Mouse (Mus musculus) bone marrow, adult 2 months (tissue): ENCODE results near the gene Med1.
"Not testable (repeated sequence)": the region's sequence is repeated elsewhere in the genome, so short reads cannot be mapped to it uniquely, and the experiment has no call there.

ENCODE experiments used
- CTCF ChIP-seq: fragments of 200-500 bp; IDR thresholded peaks from 2 replicates; pipeline ENCODE4 v1.5.1; 2011; ENCODE audit warnings: low read length, control low read depth; ENCODE audit not compliant: control insufficient read depth, insufficient read depth
- POLR2A ChIP-seq: fragments of 200-500 bp; IDR thresholded peaks from 2 replicates; pipeline ENCODE4 v1.6.1; 2011; ENCODE audit warnings: low read depth, mild to moderate bottlenecking, control low read depth, low read length, borderline replicate concordance; ENCODE audit not compliant: control insufficient read depth

DNA sequence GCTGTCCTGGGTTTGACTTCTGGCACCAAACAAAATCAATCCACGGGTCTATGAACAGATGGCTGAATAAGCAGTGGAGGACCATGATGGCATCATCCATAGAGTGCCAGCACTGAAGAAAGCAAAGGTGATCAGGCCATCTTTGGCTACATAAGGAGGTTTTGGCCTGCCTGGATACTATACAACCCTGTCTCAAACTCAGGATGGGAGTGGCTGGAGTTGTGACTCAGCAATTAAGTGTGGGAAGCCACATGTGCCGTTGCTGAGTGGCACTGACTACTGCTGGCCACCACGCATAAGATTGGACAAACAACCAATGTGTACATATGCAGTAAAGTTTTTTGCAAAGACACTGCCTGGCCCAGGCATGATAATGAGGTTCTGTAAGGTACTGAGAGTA lies 10.9 kb downstream of the Med1 start:
- TF ChIP-seq CTCF, POLR2A: not testable (repeated sequence)
